Mouse (Mus musculus) lung, adult 2 months (tissue): ENCODE data around the gene Btbd2. TPM values are rescaled to one million over a fixed set of nuclear protein-coding genes. Genes with fewer than 3 reads are reported as not detected.

Experiments used
- DNase-seq: peaks from one replicate; pipeline ENCODE4 v3.0.0; 2022
- H3K4me1 ChIP-seq: fragments of 200-500 bp; 2 replicates; pipeline ENCODE4 v1.6.1; 2011; ENCODE audit warnings: low read length; ENCODE audit not compliant: control insufficient read depth, insufficient read depth
- H3K4me3 ChIP-seq: fragments of 200-500 bp; replicated peaks from 2 replicates; pipeline ENCODE3; 2011; ENCODE audit warnings: low read depth, mild to moderate bottlenecking, control low read depth, low read length; ENCODE audit errors: extremely low read depth
- CTCF ChIP-seq: fragments of 200-500 bp; IDR thresholded peaks from 2 replicates; pipeline ENCODE4 v1.5.1; 2011; ENCODE audit warnings: mild to moderate bottlenecking, low read length, control low read depth; ENCODE audit not compliant: insufficient read depth
- POLR2A ChIP-seq: fragments of 200-500 bp; IDR thresholded peaks from 2 replicates; pipeline ENCODE4 v1.6.1; 2011; ENCODE audit warnings: low read depth, mild to moderate bottlenecking, control low read depth, low read length, borderline replicate concordance; ENCODE audit errors: extremely low read depth
- WGBS: fragments of 180-500 bp; shearing (Covaris S2); methylation state at CpG from one replicate; pipeline ENCODE4 v1.1.7; 2018; 5-methylcytosine and 5-hydroxymethylcytosine counted together
- polyA plus RNA-seq: library from polyadenylated mRNA; depleted of rRNA; stranded (reverse); fragments of >200 nt; gene quantifications from 2 replicates; pipeline ENCODE4 v1.2.3, GENCODE M21; 2012

Btbd2 gene
- polyA plus RNA-seq, 1 experiment, result 87.0 TPM

DNA sequence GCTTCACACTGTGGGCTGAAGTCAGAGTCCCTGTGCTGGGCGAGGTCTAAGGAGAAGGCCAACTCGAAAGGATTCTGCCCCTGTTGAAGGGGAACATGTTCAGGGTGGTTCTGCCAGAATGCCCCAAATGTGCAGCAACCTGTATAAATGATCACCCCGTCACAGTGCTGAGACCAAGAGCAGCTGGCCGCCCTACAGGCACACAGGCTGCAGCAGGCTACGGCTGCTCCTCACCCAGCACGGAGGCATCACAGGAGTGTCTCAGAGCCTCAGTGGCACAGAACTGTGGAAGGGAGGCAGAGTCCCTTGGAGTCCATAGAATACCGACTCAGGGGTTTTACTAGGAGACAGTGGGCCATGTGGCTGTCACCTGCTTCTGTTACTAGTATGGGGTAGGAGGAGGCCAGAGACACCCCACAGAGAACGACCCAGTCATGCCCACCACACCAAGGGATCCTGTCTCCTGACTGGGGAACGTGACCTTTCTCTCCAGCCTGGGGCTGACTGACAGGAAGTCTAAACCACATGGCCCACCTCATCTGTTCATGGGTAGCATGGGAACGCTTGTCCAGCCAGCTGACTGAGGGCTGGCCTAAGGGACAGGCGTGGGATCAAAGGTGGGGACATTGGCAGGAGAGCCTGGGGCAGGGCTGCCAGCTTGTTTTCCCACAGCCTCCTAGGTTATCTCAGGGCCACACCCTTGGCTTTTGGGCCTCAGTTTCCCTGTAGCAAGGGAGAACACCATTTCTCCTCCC is 15.2 kb upstream of the Btbd2 start:
- no peak overlapping the region for H3K4me3 ChIP-seq
- no peak for DNase-seq
- TF ChIP-seq POLR2A, result no peak
- TF ChIP-seq CTCF, result no peak
- H3K4me1 ChIP-seq, result peaks cover 58% of the 10 kb centered on the region
- WGBS, result 62% methylated on average over 11 of the region's 11 CpGs

DNA sequence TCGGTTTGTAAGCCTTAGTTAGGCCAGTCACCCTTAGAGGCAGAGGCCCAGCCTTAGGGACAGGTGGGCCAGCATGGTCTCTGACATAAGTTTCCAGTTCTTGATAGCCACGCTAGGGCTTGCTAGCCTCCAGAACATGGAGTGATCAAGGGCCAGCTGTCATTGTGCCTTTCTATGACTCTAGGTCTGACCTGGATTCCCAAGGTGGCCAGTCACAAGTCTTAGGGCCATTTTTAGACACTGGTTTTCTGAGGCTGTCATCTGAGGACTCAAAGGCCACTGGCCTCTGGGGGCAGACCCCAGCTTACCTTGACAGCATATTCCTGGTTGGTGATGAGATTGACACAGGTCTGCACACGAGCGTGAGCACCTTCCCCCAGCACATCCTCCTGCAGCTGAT is 14.4 kb upstream of the Btbd2 start:
- H3K4me3 ChIP-seq, result no peak overlapping the region

DNA sequence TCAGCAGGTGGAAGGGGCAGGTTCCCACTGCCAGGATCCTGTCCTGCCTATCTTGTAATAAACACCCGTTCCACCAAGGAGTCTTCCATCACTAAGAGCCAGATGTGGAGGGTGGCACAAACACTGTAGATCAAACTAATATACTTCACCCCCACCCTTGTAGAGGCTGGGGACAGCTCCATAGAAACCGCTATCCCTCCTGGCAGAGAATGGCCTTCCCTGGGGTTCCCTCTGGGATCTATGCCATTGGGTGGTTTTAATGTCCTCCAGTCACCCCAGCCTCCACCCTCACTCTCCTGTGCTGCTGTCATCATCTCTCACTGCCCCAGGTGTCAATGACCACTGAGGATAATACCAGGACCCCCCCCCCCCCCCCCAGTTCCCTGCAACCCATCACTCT is 13.7 kb upstream of the Btbd2 start:
- TF ChIP-seq CTCF, result no peak
- TF ChIP-seq POLR2A, result no peak
- peaks cover 68% of the 10 kb centered on the region for H3K4me1 ChIP-seq

More for the DNA sequence above, 14.4 kb upstream of the Btbd2 start:
- no peak for TF ChIP-seq CTCF
- TF ChIP-seq POLR2A, result no peak; the same call in 1 of the 2 replicates
- WGBS, result 76% methylated on average over 4 of the region's 4 CpGs
- peaks cover 61% of the 10 kb centered on the region for H3K4me1 ChIP-seq
- no peak for DNase-seq

DNA sequence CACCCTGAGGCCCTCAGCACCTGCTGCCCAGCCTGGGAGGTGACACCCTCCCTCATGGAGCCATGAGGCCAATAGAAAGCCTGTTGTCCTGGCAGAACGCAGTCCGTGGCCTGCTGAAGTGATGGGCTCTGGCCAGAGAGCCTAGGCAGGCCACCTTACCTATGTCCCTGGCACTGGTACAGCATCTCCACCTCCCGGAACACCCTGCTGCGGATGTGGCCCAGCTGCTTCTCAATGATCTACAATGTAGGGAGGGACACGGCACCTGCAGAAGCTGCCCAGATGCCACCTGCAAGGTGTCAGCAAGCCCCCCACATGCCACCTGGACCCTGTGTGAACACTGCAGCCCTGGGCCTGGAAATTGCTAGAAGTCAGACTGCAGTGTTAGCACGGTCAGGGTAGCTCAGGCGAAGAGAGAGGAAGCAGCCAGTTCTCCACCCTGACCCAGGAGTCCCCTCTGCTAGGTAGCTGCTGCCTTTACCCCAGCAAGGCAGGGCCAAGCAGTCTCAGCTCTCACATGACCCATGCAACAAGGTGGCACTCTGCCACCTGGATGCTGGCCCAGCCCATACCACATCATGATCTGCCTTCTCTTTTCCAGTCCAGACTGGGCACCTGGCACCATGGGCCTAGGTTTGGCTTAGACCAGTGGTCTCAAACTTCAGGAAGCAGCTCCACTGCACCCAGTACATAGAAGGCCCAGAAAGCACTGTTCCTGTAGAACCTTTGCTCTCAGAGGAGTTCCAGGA is 13.0 kb upstream of the Btbd2 start:
- peak; percentile 76 for DNase-seq
- peaks cover 73% of the 10 kb centered on the region for H3K4me1 ChIP-seq

More for the DNA sequence above, 13.7 kb upstream of the Btbd2 start:
- WGBS, result 70% methylated on average over 2 of the region's 2 CpGs
- no peak overlapping the region for H3K4me3 ChIP-seq
- no peak for DNase-seq

DNA sequence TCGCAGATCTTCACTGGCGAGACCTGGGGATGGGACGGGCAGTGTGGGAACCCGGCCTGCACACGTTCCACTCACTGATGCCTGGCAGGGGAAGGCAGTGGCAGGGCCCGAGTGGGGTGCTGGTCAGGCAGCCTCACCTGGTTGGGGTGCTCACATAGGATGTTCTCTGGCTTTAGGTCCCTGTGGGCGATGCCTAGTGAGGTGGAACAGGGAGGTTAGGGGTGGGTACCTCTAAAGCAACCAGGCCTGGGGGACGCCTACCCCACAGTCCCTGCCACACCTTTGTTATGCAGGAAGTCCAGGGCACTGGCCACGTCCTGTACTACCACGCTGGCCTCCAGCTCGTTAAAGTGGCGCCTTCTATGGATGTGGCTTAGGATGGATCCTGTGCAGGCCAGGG is 12.1 kb upstream of the Btbd2 start:
- Histone ChIP-seq H3K4me1 (peaks cover 76% of the 10 kb centered on the region), H3K4me3 (no peak overlapping the region)
- DNase-seq, result no peak
- WGBS, result 67% methylated on average over 12 of the region's 12 CpGs
- TF ChIP-seq CTCF (no peak), POLR2A (no peak)

More for the DNA sequence above, 13.0 kb upstream of the Btbd2 start:
- TF ChIP-seq CTCF (no peak), POLR2A (no peak; the same call in 1 of the 2 replicates)
- WGBS, result 65% methylated on average over 7 of the region's 7 CpGs
- no peak overlapping the region for H3K4me3 ChIP-seq

DNA sequence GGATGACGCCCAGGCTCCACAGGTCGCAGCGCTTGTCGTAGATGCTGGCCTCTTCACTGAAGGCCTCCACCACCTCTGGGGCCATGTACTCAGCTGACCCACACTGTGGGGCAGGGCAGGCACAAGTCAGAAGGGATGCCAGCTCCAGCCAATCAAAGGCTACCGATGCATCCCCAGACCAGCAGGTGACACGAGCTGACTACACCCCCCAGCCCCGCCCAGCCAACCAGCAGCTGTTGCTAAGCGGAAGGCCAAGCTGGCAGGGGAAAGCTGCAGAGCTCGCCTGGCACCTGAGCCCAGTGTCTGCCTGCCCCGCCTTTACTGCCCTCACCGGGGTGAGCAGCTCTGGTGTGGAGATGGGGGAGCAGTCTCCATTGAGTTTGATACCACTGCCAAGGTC is 11.7 kb upstream of the Btbd2 start:
- DNase-seq, result peak; percentile 41
- 73% methylated on average over 11 of the region's 11 CpGs for WGBS
- TF ChIP-seq POLR2A (no peak), CTCF (no peak)
- Histone ChIP-seq H3K4me1 (peaks cover 77% of the 10 kb centered on the region), H3K4me3 (no peak overlapping the region)

DNA sequence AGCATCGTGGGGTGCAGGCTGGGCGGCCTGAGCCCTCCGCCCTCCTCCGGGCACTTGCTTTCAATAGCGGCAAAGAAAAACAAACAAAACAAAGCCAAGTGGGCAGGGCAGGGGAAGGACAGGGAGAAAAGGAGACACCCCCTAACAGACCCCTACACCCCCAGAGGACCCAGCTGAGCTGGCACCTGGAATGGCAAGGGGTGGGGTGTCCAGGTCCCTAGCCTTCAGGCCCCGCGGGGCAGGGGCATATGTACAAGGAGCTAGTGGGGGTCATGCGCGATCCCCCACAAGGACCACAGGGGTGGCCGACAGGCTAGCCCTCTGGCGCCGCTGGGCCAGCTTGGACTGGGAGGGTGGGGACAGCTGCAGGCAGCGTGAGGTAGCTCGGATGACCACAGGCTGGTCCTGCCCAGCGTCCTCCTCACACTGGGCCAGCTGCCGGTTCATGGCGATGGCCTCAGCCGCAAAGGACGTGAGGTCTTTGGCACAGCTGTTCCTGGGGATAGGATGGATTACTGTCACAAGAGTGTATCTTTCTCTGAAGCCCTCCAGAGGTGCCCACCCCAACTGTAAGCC is 10.1 kb upstream of the Btbd2 start:
- TF ChIP-seq CTCF, result no peak
- no peak for TF ChIP-seq POLR2A
- DNase-seq, result no peak
- no peak overlapping the region for H3K4me3 ChIP-seq
- H3K4me1 ChIP-seq, result peaks cover 64% of the 10 kb centered on the region
- WGBS, result 60% methylated on average over 19 of the region's 19 CpGs

DNA sequence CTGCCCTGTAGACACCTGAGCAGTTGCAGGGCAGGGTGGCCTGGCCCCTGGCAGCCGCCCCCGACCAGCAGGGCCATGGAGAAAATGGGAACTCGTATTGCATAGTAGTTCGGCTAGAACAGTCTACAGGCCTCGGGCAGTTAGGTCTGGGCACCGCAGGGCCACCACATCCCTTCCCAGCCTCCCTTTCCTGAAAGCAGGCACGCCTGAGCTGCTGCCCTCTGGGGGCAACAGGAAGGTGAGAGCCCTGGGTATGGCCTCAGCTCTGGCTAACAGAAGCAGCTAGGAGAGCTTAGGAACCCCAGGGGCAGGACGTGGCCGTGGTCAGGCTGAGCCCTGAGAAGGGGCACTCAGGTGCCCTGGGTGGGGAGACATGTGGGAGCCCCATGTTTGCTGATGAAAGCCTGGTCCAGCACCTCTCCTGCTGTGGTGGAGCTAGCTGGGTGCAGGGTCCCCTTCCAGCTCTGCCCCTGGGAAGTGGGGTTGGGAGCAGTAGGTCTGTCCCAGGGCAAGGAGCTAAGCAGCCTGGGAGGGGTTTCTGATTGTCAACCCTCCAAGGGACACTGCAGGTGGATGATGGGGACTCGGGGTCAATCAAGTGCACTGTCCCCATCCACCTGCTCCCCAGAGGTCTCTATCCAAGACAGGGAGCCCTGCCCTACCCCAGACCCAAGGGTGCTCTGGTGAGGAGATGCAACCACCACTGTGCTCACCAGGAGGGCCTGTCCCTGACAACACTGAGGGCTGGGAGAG is 9.3 kb upstream of the Btbd2 start:
- H3K4me1 ChIP-seq, result peaks cover 61% of the 10 kb centered on the region
- H3K4me3 ChIP-seq, result no peak overlapping the region
- 51% methylated on average over 10 of the region's 10 CpGs for WGBS
- TF ChIP-seq POLR2A (no peak), CTCF (no peak)
- DNase-seq, result peak; percentile 33

DNA sequence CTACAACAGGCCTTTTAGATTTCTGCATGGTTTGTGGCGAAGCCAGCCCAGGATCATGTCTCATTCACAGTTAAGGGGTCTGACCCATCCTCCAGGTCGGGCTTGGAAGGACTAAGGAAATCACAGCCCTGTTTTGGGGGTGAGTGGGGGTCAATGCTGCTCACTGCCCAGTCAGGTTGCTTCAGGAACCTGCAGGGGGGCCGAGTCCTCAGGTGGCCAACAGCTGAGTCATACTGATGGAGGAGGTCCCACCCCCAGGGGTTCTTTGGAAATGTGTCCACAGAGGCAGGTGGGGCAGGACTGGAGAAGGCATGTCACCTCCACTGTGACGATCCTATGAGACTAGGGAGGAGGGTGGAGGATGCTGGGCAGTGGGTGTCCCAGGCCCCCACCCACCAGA is 8.6 kb upstream of the Btbd2 start:
- TF ChIP-seq POLR2A, result no peak
- Histone ChIP-seq H3K4me1 (peaks cover 57% of the 10 kb centered on the region), H3K4me3 (no peak overlapping the region)
- peak; percentile 42 for DNase-seq
- 35% methylated on average over 4 of the region's 4 CpGs for WGBS
